Mouse (Mus musculus) liver (tissue): ENCODE data around the gene Gm10644.
"Not testable (repeated sequence)": the region's sequence is repeated elsewhere in the genome, so short reads cannot be mapped to it uniquely, and the experiment has no call there.

ENCODE experiments used
- DNase-seq: peaks from one replicate; pipeline ENCODE4 v3.0.0-alpha.2; 2020; ENCODE audit warnings: mixed read lengths

Gene Gm10644

DNA sequence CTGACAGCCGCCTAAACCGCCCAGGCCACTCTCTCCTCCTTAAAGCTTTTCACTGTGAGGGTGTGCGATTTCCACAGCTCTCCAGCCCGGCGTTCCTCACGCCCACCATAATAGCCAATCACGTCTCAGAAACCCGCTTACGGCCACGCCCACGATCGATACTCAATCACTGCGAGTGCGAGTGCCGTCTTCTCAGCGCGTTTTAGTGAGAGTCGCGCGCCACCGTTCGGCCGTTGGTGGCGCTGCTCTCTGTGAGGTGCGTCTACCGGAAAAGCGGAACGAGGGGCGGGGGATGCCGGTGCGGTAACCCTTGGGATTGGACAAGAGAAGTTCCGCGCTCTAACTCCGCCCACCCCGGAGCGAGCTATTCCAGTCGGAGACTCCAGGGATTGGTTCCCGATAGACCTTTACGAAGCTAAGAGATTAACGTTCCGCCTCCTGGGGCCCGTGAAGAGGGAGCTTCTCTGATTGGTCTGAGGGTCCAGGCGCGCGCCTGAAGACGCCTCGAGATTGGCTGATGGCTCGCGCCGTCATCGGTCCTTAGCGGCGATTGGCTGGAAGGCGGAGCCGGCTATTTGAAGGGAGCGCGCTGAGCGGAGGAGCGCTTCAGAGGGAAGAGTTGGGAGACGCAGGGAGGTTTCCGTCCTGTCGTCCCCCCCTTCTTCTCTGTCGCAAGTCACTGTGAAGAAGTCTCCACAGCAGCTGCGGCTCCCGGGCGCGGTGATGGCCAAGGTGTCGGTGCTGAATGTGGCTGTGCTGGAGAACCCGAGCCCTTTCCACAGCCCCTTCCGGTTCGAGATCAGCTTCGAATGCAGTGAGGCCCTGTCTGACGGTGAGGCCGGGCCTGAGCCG, at the start of gene Gm10644, which contains the start of gene Asf1b:
Gene Gm10644, minus strand, starts transcription at position 100 of the 852 bp plus-strand sequence.
Gene Asf1b, plus strand, starts transcription at position 402 of the 852 bp plus-strand sequence.
- peak; percentile 100 for DNase-seq

DNA sequence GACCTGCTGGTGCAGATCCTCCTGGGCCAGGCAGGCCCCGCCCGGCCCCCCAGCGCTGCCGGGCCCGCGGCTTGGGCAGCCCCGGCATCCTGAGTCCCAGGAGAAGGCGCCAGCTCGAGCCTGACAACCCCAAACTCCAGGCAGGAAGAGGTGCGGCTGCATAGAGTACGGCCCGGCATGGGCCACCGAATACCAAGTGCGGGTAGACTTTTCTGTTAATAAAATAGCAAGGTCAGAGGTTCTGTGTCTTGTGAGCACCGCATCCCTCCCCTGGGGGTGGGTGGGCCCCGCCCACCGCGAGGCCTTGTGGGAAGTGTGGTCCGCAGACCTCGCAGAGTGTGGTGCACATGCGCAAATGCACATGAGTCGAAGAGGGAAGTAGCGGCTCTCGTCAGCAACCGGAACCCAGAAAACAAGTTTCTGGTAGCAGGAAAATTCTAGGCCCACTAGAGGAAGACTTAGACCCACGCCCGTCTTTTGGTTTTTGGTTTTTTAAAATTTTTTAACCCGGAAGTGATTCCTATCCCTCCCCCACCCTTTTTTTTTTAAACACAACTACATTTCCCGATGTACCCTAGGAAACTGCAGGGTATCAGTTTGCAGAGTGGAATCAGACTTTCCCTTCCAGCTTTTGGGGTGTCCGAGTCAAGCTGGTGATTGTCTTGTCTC, 49.7 kb upstream of the Gm10644 start:
- peak; percentile 94 for DNase-seq

DNA sequence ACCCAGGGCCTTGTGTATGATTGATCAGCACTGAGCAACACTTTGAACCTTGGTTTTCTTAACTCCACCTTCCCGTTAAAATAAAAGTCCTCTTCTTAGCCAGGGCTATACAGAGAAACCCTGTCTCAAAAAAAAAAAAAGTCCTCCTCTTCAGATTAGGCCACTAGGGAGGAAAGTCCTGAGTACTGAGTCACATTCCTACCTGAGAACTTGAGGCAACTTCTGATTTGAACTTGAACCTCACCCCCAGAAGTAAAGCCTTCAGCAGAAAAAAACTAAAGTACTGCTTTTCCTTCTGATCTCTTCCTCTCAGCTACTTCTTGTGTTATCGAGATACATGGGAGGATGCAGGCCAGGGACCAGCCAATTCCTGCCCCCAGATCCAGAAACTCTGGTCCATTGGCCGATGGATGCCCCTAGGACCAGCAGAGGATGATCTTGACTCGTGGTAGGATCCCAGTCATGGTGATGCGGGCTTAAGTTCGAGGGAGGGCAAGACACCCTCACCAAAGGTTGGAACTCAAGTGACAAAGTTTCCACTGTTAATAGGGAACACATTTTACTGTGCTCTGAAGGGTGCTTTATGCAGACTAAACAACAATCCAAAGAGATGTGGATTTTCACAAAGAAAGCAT, 48.7 kb upstream of the Gm10644 start:
- DNase-seq = no peak

DNA sequence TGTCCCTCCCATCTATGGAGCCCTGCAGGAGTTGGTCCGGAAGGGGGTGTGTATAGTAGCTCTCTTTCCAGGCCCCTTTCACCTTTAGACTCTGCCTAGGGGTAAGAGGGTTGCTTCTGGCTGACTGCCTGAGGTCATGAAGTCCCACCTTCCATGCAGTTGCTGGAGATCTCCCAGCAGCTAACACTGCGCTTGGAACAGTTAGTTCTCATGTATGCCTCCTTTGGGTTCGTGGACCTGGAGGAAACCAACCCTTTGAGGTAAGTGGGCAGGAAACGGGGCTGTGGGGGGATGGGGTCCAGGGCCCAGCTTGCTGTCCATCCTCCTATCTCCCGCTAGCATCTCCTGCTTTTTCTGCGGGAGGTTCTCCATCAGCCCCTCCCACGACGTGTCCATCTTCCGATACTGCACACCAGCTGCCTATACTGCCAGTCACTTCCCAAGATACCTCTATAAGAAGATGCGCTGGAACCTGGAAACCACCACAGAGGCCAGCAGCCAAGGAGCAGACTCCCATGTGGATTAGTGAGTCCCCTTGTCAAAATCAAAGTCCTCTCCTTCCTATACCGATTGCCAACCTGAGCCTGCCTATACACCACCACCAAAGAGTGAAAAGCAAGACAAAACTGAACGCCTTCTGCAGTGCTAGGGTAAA, 48.1 kb upstream of the Gm10644 start:
- DNase-seq = no peak

DNA sequence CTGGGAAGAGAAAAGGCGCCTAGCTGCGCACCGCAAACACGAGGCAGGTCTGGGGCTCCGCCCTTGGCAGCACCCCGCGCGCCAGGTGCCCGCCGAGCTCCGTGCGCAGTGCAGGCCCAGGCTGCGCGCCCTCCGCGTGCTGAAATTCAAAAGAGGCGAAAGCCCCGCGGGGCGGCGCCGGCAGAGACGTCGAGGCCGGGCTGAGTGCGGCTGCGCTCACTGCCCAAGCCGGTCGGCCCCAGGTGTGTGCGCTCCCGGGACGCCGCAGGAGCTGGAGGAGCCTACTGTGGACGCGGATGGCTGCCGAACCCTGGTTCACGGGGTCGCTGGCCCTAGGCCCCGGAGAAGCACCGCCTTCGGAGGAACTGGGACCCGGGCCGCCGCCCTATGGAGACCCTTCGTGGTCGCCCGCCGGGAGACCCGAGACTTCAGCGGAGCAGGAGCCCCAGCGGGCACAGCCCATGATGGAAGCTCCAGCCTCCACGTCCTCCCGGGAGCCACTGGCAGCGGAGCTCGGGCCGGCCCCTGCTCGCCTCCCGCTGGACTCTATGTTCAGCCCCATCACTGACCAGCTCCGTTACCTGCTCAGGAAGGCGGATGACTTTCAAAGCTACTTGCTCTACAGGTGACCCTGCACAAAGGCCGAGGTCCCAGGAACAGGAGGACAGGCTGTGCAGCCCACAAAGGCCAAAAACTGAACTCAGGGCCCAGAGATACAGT, 46.4 kb upstream of the Gm10644 start, which contains the start of gene 1700067K01Rik:
Gene 1700067K01Rik, plus strand, starts transcription at position 222 of the 720 bp plus-strand sequence.
- no peak for DNase-seq

DNA sequence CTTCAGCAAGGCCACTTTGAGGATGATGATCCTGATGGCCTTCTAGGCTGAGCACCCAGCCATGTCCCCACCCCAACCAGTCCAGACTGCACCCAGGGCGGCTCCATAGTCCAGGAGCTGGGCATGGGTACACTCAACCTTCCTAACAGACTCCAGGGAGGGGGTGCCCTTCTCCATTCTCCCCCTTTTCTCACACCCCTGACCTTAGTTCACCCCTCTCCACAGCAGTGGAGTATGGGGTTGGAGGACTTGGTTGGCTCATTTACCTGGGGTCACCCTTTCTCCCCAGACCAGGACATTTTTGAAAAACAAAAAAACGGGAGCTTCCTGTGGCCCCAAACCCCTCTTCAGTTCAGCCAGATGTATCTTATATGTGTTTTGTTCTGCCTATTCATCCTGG, 44.8 kb upstream of the Gm10644 start:
- no peak for DNase-seq

DNA sequence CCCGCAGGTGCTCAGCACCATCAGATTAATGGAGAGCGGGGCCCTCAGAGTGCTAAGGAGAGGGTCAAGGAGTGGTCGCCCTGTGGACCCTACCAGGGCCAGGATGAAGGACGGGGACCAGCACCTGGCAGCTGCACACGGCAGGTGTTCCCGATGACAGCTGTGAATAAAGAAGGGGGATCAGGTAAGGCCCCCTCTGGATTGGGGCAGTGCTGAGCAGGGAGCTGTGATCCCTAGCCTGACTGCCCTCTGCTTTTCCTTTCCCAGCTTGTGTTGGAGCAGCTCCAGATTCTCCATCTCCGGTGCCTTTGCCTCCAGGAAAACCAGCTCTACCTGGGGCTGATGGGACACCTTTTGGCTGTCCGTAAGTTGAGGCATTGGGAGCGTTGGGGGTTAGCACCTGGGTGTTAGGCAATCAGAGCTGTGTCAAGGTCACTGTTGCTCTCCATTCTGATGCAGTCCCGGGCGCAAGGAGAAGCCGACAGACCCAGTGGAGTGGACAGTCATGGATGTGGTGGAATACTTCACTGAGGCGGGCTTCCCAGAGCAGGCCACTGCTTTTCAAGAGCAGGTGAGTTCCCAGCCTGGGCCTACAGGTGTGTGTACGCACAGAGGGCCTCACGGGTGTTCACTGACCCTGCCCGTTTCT, 44.2 kb upstream of the Gm10644 start:
- DNase-seq = no peak

DNA sequence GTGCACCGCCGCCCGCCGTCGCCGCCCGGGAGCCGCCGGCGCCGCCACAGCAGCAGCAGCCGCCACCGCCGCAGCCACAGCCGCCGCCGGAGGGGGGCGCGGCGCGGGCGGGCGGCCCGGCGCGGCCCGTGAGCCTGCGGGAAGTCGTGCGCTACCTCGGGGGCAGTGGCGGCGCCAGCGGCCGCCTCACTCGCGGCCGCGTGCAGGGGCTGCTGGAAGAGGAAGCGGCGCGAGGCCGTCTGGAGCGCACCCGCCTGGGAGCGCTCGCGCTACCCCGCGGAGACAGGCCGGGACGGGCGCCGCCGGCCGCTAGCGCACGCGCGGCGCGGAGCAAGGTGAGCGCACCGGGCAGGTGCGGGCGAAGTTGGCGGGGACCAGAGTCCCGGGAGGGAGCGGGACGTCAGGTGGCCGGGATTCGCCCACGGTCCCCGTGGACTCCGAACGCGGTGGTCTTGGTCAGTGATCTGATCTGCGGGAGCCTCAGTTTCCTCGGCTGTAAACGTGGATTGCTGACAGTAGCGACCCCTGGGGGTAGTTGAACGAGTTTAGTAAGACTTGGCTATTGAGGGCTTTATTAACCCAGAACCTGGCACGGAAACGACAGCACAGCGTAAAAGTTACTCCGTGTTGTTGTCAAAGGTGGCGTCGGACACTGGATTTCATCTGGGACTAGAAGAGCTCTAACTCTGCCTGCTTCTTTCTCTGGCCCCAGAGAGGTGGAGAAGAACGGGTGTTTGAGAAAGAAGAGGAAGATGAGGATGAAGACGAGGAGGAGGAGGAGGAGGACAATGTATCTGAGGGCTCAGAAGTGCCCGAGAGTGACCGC, 43.4 kb upstream of the Gm10644 start:
- peak; percentile 76 for DNase-seq

DNA sequence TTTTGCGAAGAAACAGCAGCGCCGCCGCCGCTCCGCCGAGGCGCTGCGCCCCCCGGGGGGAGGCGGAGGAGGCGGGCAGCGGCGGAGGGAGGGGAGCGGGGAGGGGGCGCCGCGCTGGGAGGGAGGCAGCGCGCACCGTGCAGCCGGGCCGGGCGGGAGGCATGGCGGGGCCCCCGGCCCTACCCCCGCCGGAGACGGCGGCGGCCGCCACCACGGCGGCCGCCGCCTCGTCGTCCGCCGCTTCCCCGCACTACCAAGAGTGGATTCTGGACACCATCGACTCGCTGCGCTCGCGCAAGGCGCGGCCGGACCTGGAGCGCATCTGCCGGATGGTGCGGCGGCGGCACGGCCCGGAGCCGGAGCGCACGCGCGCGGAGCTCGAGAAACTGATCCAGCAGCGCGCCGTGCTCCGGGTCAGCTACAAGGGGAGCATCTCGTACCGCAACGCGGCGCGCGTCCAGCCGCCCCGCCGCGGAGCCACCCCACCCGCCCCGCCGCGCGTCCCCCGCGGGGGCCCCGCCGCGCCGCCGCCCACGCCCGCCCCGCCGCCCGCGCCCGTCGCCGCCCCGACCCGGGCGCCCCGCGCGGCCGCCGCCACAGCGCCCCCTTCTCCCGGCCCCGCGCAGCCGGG, 42.6 kb upstream of the Gm10644 start, which contains the start of gene Samd1:
Gene Samd1, plus strand, starts transcription at position 162 of the 631 bp plus-strand sequence.
- peak; percentile 58 for DNase-seq

DNA sequence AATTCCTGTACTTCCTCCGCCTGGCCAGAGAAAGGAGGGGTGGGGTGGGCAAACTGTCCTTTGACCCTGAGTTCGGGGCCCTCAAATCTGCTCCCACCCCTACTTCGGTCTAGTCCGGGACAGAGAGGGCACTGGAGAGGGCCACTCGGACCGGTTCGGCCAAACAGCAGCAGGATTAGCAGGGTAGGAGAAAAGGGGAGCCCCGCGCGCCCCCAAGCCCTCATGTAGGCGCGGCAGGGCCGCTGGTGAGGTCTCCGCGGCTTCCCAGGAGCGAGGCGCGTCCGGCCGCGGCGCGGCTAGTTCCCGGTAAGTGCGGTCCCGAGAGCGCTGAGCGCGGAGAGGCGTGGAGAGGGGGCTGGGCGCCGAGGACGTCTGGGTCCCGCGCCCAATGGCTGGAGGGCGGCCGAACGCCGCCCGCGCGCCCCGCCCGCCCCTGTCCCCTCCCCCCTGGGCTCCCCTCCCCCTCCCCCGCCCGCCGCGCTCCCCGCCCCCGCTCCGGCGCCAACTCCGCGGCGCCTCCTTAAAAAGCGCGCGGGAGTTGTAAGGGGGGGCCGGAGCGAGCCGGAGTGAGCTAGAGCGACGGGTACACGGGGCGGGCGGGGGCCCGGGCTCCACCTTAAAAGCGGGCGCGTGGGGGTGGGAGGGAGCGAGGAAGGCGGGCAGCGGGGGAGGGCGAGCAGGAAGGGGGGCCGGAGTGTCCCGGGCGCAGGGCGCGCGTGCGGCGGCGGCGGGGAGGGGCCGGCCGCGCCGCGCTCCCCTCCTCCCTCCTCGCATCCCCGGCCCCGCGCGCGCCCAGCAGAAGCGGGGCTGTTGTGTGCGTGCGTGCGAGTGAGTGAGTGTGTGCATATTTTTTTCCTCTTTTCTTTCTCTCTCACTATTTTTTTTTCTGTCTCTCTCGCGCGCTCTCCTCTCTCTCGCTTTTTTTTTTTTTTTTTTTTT, 41.8 kb upstream of the Gm10644 start:
- peak; percentile 92 for DNase-seq

DNA sequence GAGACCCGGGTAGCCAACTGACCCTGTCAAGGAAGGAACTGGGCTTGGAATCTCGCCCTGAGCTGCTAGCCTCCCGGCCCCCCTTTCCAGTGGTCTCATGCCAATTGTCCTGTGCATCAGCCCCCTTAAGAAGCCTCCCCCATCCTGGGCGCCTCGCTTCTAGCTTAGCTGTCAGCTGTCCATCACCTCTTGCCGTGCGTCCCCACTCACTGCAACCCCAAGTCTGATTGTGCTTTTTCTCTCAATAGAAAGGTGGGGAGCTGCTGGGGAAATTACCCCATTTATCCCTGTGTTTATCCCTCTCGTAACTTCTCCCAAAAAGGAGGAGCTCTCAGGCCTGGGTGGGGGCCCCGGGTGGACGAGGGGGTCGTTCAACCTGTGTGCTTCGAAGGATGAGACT, 41.0 kb upstream of the Gm10644 start:
- DNase-seq = no peak

DNA sequence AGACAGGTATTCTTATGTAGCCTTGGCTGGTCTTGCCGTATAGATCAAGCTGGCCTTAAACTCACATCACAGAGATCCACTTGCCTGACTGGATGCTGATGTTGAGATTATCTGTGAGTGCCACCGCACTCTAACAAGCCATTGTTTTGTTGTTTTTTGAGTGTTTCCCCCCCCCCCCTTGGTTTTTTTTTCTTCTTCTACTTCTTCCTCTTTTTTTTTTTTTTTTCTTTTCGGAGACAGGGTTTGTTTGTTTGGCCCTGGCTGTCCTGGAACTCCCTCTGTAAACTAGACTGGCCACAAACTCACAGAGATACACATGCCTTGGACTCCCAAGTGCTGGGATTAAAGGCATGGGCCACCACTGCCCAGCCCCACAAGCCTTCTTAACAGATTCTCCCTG, 39.0 kb upstream of the Gm10644 start:
- DNase-seq = no peak

DNA sequence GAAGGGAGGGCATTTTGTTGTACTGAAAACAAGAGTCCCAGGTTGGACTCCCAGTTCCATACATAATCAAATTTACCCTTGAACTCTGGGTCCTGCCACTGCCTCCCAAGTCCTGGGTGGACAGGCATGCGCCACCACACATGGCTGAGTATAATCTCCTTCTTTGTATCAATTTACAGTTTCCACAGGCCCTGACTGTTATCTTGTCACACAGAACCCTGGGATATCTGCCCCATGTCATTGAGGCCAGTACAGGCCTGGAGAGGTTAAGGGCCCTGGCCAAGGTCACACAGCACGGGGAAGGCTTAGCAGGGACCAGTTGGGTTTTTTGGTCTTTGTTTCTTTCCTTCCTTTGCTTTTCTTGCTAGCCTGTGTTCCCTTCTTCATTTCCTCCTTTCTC, 37.5 kb upstream of the Gm10644 start:
- peak; percentile 62 for DNase-seq

DNA sequence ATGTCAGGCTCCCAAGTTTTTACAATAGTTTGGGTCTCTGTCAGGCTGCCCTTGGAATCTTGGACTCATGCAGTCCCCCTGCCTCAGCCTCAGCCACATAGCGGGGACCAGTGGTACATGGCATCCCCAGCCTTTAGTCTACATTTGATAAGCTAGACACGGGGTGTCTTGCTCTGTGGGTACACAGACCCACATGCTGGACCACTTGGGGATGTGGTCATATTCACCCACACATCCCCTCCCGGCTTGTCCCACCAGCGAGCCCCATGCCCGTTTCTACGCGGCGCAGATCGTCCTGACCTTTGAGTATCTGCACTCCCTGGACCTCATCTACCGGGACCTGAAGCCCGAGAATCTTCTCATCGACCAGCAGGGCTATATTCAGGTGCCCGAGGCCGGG, 35.2 kb upstream of the Gm10644 start:
- DNase-seq = no peak

DNA sequence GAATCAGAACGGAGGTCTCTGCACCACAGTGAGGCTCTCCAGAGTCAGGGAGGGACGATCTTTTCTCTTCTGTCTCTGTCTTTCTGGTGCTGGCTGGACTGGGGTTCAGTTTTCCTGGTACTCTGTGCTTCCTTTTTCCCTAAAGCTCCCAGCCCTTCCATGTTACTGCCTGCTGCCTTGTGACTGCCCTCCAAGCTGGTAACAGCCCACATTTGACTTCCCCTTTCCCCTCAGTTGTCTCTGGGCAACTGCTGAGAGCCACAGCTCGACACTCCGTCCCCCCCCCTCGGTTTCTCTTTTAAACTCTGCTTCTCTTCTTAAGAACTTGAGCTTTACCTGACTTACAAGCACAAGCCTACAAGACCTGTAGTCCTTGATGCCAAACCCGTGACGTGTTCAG, 34.2 kb upstream of the Gm10644 start:
- no peak for DNase-seq

DNA sequence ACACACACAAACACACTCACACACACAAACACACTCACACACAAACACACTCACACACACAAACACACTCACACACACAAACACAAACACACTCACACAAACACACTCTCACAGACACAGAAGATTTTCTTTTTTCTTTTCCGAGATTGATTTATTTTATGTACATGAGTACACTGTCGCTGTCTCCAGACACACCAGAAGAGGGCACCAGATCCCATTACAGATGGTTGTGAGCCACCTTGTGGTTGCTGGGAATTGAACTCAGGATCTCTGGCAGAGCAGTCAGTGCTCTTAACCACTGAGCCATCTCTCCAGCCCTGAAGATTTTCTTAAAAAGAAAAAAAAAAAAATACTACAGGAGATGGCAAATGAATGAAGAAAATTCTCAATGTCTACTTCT, 28.2 kb upstream of the Gm10644 start:
- not testable (repeated sequence) for DNase-seq

DNA sequence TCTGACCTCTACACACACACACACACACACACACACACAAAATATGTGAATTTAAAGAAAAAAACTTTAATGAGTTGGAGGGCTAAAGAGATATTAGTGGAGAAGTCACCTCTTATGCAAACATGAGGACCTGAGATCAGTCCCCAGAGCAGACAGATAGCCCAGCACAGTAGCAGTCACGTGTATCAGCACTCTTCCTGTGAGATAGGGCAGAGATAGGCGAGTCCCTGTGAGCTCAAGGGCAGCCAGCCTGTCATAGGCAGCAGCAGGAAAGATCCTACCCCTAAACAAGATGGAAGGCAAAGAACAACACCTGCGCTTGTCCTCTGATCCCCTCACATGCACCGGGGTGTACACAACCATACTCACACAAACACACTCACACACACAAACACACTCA, 27.4 kb upstream of the Gm10644 start:
- DNase-seq = peak; percentile 23

DNA sequence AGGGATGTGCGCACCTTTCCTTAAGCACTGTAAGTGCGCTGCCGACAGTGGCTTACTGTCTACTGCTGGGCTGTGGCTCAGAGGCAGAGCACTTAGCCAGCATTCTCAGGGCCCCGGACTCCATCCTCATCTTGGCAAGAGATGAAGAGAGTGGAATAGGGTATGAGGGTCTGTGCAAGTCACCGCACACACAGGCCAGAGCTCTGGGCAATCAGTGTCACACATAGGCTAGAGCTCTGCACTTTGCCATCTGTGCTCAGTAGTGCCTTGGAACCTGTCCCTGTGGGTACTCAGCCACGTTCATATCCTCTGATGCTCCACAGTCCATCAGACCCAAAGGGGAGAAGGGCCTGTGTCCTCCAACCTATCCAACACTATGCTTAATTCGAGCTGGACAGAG, 26.5 kb upstream of the Gm10644 start:
- DNase-seq = no peak

DNA sequence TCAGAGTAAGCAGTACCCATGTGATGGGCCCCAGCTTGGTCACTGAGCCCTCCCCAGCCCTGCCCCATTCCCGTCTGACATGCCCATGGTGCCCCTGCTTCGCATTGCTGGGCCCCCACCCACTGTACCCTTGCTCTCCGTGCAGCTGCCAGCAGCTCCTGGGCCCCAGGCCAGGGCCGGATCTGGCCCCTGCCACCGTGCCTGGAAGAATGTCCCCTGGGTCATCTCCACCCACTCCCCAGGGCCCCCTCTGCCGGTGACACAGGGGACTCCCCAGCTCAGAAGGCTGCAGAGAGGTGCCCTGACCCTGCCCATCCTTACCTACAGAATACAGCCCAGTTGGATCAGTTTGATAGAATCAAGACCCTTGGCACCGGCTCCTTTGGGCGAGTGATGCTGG, 25.8 kb upstream of the Gm10644 start:
- no peak for DNase-seq
